Mouse (Mus musculus) forebrain, embryonic 14.5 days (tissue): ENCODE results near the gene Nelfe. TPM values are rescaled to one million over a fixed set of nuclear protein-coding genes. Genes with fewer than 3 reads are reported as not detected.
"Not testable (repeated sequence)": the region's sequence is repeated elsewhere in the genome, so short reads cannot be mapped to it uniquely, and the experiment has no call there.

Experiments used
- ATAC-seq: fragments of 200-750 bp; cut with Nextera tagmentation; 2 replicates; pipeline ENCODE4 v1.8.0; 2017; ENCODE audit warnings: mild to moderate bottlenecking, moderate library complexity
- DNase-seq: peaks from one replicate; pipeline ENCODE4 v3.0.0-alpha.2; 2015; ENCODE audit warnings: low spot score
- H3K27ac ChIP-seq: fragments of 300-500 bp; sonication (generic); 2 replicates; pipeline ENCODE4 v1.5.1; 2014; ENCODE audit warnings: low read depth, mild to moderate bottlenecking, control low read depth, low read length, moderate library complexity
- H3K27me3 ChIP-seq: fragments of 300-500 bp; sonication (generic); replicated peaks from 2 replicates; pipeline ENCODE4 v1.6.1; 2014; ENCODE audit warnings: low read length, control low read depth, mixed read lengths; ENCODE audit not compliant: control insufficient read depth, insufficient read depth
- H3K36me3 ChIP-seq: fragments of 300-500 bp; sonication (generic); 2 replicates; pipeline ENCODE4 v1.6.1; 2014; ENCODE audit warnings: low read length, control low read depth; ENCODE audit not compliant: control insufficient read depth, insufficient read depth
- H3K4me1 ChIP-seq: fragments of 300-500 bp; sonication (generic); 2 replicates; pipeline ENCODE4 v1.6.1; 2014; ENCODE audit warnings: antibody characterized with exemption, low read length, control low read depth; ENCODE audit not compliant: control insufficient read depth, insufficient read depth
- H3K4me2 ChIP-seq: fragments of 300-500 bp; sonication (generic); 2 replicates; pipeline ENCODE4 v1.6.1; 2014; ENCODE audit warnings: mild to moderate bottlenecking, control low read depth, low read length
- H3K4me3 ChIP-seq: fragments of 300-500 bp; sonication (generic); 2 replicates; pipeline ENCODE4 v1.5.1; 2014; ENCODE audit warnings: low read depth, low read length, control low read depth
- H3K9ac ChIP-seq: fragments of 300-500 bp; sonication (generic); 2 replicates; pipeline ENCODE4 v1.6.1; 2014; ENCODE audit warnings: mild to moderate bottlenecking, low read length, control low read depth, moderate library complexity
- H3K9me3 ChIP-seq: fragments of 300-500 bp; sonication (generic); replicated peaks from 2 replicates; pipeline ENCODE4 v1.6.1; 2016; ENCODE audit warnings: low read length, control low read depth, mixed read lengths; ENCODE audit not compliant: control insufficient read depth
- WGBS: fragments of 180-500 bp; shearing (Covaris S2); extraction: QIAGEN DNeasy Blood & Tissue Kit; methylation state at CpG from one replicate; pipeline ENCODE4 v1.1.7; 2014; 5-methylcytosine and 5-hydroxymethylcytosine counted together
- polyA plus RNA-seq: library from polyadenylated mRNA; unstranded; fragments of >200 nt; fragmentation: Nextera tagmentation; extraction: Ambion mirVana; gene quantifications from 2 replicates; pipeline ENCODE4 v1.2.1, GENCODE M21; 2014

The Nelfe gene
- 82.9 and 92.3 TPM in 2 replicates for polyA plus RNA-seq

DNA sequence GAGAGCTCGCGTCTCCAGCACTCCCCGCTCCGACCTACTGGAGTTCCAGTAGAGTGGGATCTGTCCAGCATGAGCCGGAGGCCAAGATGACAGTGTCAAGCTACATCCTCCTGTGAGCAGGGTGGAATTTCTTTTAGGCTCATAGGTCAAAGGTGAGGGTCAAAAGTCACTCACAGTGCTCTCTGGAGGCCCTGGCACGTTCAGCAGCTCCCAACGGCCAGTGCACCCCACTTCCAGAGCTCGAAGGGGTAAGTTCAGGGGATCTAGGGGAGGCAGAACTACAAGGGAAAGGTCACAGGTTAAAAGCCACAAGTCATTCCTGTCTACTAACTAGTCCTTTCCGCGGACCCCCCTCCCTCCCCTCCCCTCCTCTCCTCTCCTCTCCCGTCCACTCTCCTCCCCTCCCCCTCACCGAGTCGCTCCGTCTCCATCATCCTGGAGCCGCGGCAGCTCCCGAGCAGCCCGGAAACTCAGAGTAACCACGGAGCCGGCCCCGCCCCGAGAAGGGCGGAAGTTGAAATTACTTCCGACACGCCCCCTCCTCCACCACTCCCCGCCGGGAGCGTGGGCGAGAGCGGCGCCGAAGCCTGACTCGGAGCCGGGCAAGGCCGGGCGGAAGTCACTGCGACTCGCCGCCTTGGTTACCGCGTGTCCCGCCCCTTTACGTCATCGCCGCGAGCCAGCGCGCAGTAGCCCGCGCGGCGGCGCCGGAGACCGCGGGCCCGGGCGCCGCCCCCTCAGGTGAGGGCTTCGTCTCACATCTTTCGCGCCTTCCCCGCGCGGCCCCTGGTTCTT is at the start of gene Nelfe, which contains the start of gene Skiv2l:
TSS of gene Nelfe (plus strand) at position 670 of the 795 bp plus-strand sequence.
TSS of gene Skiv2l (minus strand) at position 489 of the 795 bp plus-strand sequence.
- DNase-seq (peak; percentile 99), ATAC-seq (peak; percentile 98)
- Histone ChIP-seq H3K9ac (peak within 1 kb of the TSS; percentile 88), H3K27me3 (no peaks in the 10 kb centered on the region), H3K36me3 (peaks cover 60% of the 10 kb centered on the region), H3K4me2 (peak within 1 kb of the TSS; percentile 98), H3K27ac (peak within 1 kb of the TSS; percentile 39; the same call in 1 of the 2 replicates), H3K4me1 (peaks cover 17% of the 10 kb centered on the region), H3K9me3 (no peaks in the 10 kb centered on the region), H3K4me3 (peak within 1 kb of the TSS; percentile 64)
- WGBS = 1% methylated on average over 55 of the region's 65 CpGs

DNA sequence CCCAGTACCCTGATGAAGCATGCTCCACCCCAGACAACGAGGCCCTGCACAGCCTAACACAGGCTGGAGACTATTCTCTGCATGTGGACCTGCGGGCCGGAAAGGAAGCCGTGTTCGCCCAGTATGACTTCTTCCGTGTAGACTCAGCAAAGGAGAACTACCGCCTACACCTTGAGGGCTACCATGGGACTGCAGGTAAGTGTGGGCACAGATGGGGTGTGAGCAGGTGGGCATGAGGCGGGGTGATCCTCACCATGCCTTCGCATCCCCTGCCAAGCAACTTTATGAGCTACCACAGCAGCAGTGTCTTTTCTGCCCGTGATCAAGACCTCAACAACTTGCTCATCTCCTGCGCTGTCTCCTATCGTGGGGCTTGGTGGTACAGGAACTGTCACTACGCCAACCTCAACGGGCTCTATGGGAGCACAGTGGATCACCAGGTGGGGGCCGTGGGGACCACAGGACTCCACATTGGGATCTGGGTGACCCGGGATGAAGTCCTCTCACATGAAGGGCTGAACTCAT is 49.3 kb upstream of the Nelfe start:
- not testable (repeated sequence) for DNase-seq, H3K4me1 ChIP-seq, H3K4me3 ChIP-seq, H3K36me3 ChIP-seq, H3K27me3 ChIP-seq, H3K9ac ChIP-seq, ATAC-seq, H3K27ac ChIP-seq, H3K9me3 ChIP-seq, H3K4me2 ChIP-seq
- 94% methylated on average over 16 of the region's 16 CpGs for WGBS

DNA sequence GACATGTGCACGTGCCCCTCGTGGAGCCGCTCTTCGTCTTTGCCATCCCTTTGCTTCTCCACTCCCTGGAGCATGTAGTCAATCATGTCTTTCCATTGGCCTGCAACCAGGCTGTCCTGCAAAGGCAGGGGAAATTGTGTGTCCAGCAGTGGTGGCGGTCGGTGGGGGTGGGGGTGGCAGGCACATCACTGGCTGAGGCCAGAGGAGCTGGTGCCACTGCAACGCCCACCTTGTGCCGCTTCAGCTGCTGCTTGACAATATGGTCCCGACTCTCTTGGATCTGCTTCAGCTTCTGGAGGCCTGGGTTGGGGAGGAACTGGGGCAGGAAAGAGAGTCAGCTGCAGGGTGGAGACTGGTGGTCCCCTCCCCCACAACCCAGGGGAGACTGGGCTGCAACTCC is 47.4 kb upstream of the Nelfe start:
- DNase-seq, ATAC-seq: not testable (repeated sequence)

DNA sequence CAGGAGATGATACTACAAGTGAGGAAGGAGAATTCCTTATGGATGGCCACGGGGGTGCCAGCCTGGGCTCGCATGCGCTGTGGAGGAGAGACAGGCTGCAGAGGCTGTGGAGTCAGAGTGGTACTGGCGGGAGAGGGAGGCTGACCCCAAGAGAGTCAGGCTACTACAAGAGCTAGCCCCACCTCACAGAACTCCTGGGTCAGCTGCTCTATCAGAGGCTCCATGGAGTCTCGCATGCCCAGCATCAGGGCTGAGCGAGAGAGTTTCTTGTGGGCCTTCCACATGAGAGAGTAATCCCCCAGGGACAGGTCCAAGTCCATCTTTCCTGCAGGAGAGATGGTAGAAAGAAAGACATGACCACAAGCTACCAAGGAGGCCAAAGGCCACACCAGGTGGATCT is 46.8 kb upstream of the Nelfe start:
- H3K27ac ChIP-seq, H3K27me3 ChIP-seq, DNase-seq, ATAC-seq, H3K36me3 ChIP-seq, H3K9ac ChIP-seq, H3K4me2 ChIP-seq, H3K9me3 ChIP-seq, H3K4me1 ChIP-seq, H3K4me3 ChIP-seq: not testable (repeated sequence)
- WGBS = 92% methylated on average over 6 of the region's 6 CpGs

More for the DNA sequence above, 47.4 kb upstream of the Nelfe start:
- not testable (repeated sequence) for H3K36me3 ChIP-seq, H3K9me3 ChIP-seq, H3K4me2 ChIP-seq, H3K9ac ChIP-seq, H3K27ac ChIP-seq, H3K4me3 ChIP-seq, H3K27me3 ChIP-seq, H3K4me1 ChIP-seq
- WGBS = 96% methylated on average over 9 of the region's 9 CpGs

DNA sequence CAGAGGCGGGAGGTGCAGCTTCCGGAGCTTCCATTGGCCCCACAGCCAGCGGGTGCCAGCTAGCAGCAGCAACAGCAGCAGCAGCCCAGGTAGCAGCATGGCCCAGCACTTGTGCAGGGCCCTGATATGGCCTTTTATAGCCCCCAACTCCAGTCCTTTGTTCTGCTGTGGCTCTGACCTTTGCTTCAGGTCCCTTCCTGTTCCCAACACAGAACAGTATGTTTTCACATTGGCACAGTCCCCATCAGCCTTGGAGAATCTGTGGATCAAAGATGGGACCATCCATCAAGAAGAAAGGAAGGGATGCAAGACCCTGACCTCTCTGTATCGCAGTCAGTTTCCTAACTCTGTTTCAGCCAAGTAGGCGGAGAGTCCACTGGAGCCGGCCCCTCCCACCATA is 45.9 kb upstream of the Nelfe start, which contains the start of gene Cyp21a1:
TSS of gene Cyp21a1 (minus strand) at position 261 of the 400 bp plus-strand sequence.
- H3K4me3 ChIP-seq, H3K36me3 ChIP-seq, DNase-seq, H3K27me3 ChIP-seq, H3K27ac ChIP-seq, H3K4me2 ChIP-seq, H3K9ac ChIP-seq, H3K9me3 ChIP-seq, H3K4me1 ChIP-seq, ATAC-seq: not testable (repeated sequence)
- 100% methylated on average over 2 of the region's 6 CpGs for WGBS

DNA sequence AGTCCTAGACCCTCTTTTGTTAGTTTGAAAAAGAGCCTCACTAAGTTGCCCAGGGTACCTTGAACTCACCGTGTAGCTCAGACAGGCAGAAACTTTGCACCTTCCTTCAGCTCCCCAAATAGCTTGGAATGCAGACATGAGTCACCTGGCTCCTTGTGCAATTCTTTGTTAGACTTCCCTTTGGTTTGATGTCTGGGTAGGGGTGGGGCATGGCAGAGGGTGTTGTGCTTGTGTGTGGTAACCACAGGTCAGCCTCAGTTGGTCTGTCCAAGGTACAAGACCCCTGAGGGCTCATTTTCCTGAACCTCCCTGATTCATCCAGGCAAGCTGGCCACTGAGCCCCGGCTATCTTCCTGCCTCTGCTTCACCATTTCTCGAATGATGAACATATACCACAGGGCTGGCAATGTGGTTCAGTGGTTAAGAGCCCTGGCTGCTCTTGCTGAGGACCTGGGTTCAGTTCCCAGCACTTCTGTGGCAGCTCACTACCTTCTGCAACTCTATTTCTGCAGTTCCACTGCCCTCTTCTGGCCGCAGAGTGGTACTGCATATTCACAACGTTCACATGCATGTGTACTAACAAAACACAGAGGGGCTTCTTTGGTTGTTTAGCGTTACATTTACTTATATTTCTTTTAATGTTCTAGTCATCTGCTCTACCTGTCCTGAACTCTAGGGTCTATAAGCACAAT is 45.2 kb upstream of the Nelfe start:
- Histone ChIP-seq H3K9ac (no peak overlapping the region), H3K27me3 (no peaks in the 10 kb centered on the region), H3K4me1 (no peaks in the 10 kb centered on the region), H3K4me2 (no peak overlapping the region), H3K36me3 (no peaks in the 10 kb centered on the region), H3K27ac (no peak overlapping the region), H3K9me3 (no peaks in the 10 kb centered on the region), H3K4me3 (no peak overlapping the region)
- WGBS = 75% methylated on average over 6 of the region's 6 CpGs
- ATAC-seq (no peak), DNase-seq (no peak)

DNA sequence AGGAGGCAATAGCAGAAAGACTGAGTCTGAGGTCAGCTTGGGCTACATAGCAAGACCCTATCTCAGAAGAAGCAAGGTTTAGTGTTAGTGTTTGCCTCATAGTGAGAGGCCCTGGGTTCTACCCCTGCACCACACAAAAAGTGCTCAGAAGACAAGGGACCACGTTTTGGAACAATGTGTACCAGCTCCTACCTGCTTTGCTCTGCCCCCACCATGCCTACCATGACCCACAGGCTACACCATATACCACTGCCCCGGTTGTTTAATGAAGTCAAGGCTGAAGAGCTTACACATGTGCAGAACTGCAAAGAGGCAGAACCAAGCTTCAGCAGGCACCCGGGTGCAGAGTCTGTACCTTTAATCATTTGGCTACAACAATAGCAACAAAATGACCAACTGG is 43.0 kb upstream of the Nelfe start:
- no peak overlapping the region for H3K27ac ChIP-seq
- WGBS = 69% methylated on average over 3 of the region's 3 CpGs

DNA sequence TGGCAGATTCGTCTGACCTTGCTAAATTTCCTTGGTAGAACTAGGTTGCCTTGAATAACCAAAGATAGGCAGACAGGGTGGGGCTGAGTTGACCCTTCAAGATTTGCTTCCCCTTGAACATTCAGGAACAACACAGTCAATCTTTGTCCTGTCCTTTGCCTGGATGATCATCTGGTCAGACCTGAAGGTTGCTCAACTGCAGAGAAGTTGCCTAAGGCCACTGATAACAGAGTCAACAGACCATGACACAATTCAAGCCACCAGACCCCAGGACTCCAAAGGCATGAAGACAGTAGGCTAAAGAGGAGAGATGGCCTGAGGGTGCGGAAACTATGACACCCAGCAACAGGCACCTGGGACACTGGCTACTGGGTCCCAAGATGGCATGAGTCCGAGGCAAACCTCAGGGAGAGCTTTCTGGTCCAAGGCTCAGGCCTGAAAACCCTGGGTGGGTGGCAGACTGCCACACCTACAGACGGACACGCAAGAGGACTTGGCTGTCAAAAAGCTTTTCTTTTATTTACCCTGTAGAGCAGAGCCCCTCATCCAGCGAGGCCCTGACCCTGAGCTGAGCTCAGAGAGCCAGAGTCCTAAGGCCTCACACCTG is 41.5 kb upstream of the Nelfe start:
- 84% methylated on average over 6 of the region's 6 CpGs for WGBS
- Histone ChIP-seq H3K9ac (no peak overlapping the region), H3K27me3 (no peaks in the 10 kb centered on the region), H3K27ac (no peak overlapping the region), H3K4me1 (no peaks in the 10 kb centered on the region), H3K9me3 (no peaks in the 10 kb centered on the region), H3K36me3 (no peaks in the 10 kb centered on the region), H3K4me3 (no peak overlapping the region), H3K4me2 (no peak overlapping the region)
- no peak for ATAC-seq
- no peak for DNase-seq

More for the DNA sequence above, 43.0 kb upstream of the Nelfe start:
- no peaks in the 10 kb centered on the region for H3K27me3 ChIP-seq
- no peak overlapping the region for H3K4me3 ChIP-seq
- no peak for DNase-seq
- ATAC-seq = no peak
- no peaks in the 10 kb centered on the region for H3K4me1 ChIP-seq
- no peaks in the 10 kb centered on the region for H3K36me3 ChIP-seq
- H3K4me2 ChIP-seq = no peak overlapping the region
- H3K9ac ChIP-seq = no peak overlapping the region
- no peaks in the 10 kb centered on the region for H3K9me3 ChIP-seq
